Mouse (Mus musculus): ENCODE measurements at regions not wholly inside any gene's neighbourhood (a gene's known extent, or its start where the extent isn't known, plus 50 kb on each side); places are given as distances from the start of the nearest gene placed in this dataset.

DNA sequence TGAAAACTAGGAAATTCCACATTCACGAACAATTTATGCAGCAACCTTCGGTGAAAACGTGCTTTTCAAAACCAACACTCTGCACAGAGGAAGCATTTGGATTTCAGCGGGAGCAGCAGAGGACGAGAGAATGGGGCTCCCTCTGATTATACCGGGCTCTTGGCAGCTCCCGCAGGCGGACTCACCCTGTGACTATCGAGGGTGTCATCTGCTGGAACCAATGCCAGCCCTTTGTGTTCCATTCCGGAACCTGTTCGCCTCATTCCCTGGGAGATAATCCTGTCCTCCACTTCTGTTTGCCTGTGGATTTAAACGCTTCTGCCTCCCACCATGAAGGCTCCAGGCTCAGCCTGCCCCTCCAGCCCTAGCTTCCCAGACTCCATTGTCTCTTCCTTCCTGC lies 77.1 kb downstream of the Utp18 start:
- H3K27ac ChIP-seq (ENCODE audit: low read depth, low read length) = no peak overlapping the region
- H3K9ac ChIP-seq = no peak overlapping the region
- no peak for TF ChIP-seq CTCF (IDR thresholded peaks at IDR 0.05; ENCODE audit: low read depth)
- no peak overlapping the region for H3K4me3 ChIP-seq (ENCODE audit: low read depth, low read length)
- no peaks in the 10 kb centered on the region for H3K27me3 ChIP-seq (ENCODE audit: insufficient read depth, low read length)
- DNase-seq (no peak), ATAC-seq (no peak)
- 65% methylated on average over 12 of the region's 12 CpGs for WGBS
- no peaks in the 10 kb centered on the region for H3K4me1 ChIP-seq (ENCODE audit: insufficient read depth)
- no peaks in the 10 kb centered on the region for H3K36me3 ChIP-seq (ENCODE audit: insufficient read depth)
- no peak overlapping the region for H3K4me2 ChIP-seq (ENCODE audit: low read depth)
- no peaks in the 10 kb centered on the region for H3K9me3 ChIP-seq (ENCODE audit: low read length)

DNA sequence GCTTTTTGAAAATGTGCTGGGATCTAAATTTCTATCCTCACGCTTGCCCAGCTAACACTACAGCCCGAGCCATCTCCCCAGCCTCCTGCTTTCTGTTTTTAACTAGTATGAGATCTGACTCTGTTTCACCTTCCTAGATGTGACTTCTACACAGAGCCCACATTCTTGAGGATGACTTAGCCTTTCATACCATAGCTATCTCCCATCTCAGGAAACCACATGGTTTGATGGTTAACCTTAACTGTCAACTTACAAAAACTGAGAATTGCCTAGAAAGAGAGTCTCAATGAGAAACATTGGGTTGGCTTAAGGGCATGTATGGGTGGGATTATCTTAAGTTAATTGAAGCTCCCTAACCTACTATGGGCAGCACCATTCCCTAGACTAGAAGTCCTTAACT lies 78.4 kb downstream of the Utp18 start:
- 96% methylated on average over 2 of the region's 2 CpGs for WGBS
- Histone ChIP-seq H3K4me3 (ENCODE audit: low read depth, low read length) (no peak overlapping the region), H3K9me3 (ENCODE audit: low read length) (no peaks in the 10 kb centered on the region), H3K4me1 (ENCODE audit: insufficient read depth) (no peaks in the 10 kb centered on the region), H3K27ac (ENCODE audit: low read depth, low read length) (no peak overlapping the region), H3K9ac (no peak overlapping the region), H3K4me2 (ENCODE audit: low read depth) (no peak overlapping the region), H3K27me3 (ENCODE audit: insufficient read depth, low read length) (no peaks in the 10 kb centered on the region), H3K36me3 (ENCODE audit: insufficient read depth) (no peaks in the 10 kb centered on the region)
- no peak for TF ChIP-seq CTCF (IDR thresholded peaks at IDR 0.05; ENCODE audit: low read depth)
- DNase-seq (no peak), ATAC-seq (no peak)

DNA sequence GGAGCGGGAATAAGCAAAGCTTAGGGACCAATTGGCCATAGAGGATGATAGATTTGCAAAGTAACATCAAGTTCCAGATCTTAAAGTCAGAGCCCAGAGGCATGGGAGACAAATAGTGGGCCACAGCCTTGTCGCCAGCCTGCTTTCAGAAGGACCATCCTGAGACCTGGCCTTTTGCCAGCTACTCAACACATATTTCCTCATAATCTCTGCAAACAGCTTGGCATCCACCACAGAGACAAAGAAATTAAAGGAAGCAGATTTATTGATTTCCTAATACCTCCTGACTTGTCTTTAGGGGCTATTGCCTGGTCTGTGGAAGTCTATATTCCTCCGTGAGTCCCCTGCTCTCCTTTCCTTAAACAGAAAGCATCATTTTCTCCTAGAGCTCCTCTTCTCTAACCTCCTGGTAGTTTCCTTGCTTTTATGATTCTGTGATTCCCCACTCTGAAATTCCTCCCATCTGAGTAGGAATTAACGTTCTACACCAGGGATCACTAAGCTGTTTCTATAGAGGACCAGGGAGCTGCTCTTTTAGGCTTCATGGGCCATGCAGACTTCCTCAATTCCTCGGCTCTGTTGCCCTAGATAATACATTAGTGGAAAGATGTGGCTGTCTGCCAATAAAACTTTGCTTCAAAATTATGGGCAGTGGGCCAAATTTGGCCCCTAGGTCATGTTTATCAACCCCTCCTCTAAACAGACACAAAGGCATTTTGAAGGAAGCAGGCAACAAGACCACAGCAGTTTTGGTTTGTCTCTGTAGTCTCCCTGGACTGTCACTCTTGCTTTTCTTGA lies 114.2 kb downstream of the Utp18 start:
- DNase-seq = no peak
- Histone ChIP-seq H3K9ac (no peak overlapping the region), H3K27me3 (ENCODE audit: insufficient read depth, low read length) (no peaks in the 10 kb centered on the region), H3K4me2 (ENCODE audit: low read depth) (no peak overlapping the region), H3K4me3 (ENCODE audit: low read depth, low read length) (no peak overlapping the region), H3K27ac (ENCODE audit: low read depth, low read length) (no peak overlapping the region), H3K9me3 (ENCODE audit: low read length) (no peaks in the 10 kb centered on the region), H3K4me1 (ENCODE audit: insufficient read depth) (no peaks in the 10 kb centered on the region), H3K36me3 (ENCODE audit: insufficient read depth) (no peaks in the 10 kb centered on the region)
- ATAC-seq = no peak
- 67% methylated on average over 5 of the region's 5 CpGs for WGBS
- no peak for TF ChIP-seq CTCF (IDR thresholded peaks at IDR 0.05; ENCODE audit: low read depth)

DNA sequence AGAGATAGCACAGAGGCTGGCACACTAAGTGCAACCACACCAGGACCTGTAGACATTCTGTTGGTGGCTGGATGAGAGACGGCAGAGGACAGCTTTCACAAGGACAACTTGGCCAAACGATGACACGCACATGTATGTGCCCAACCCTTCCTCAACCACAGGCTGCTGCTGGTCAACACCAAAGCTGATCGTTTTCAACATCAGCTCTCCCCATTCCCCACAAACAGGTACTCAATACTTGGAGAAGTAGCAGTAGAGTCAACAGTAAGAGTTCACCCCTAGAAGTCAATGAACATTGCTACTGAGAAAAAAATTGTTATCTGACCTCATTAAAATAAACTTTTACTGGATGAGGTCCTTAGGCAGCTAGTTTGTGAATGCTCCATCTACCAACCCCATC lies 119.6 kb downstream of the Utp18 start:
- DNase-seq (no peak), ATAC-seq (no peak)
- 97% methylated on average over 4 of the region's 4 CpGs for WGBS
- Histone ChIP-seq H3K9ac (no peak overlapping the region), H3K36me3 (ENCODE audit: insufficient read depth) (no peaks in the 10 kb centered on the region), H3K4me2 (ENCODE audit: low read depth) (no peak overlapping the region), H3K9me3 (ENCODE audit: low read length) (no peaks in the 10 kb centered on the region), H3K4me3 (ENCODE audit: low read depth, low read length) (no peak overlapping the region), H3K27ac (ENCODE audit: low read depth, low read length) (no peak overlapping the region), H3K27me3 (ENCODE audit: insufficient read depth, low read length) (no peaks in the 10 kb centered on the region), H3K4me1 (ENCODE audit: insufficient read depth) (no peaks in the 10 kb centered on the region)
- TF ChIP-seq CTCF (IDR thresholded peaks at IDR 0.05; ENCODE audit: low read depth) = no peak

DNA sequence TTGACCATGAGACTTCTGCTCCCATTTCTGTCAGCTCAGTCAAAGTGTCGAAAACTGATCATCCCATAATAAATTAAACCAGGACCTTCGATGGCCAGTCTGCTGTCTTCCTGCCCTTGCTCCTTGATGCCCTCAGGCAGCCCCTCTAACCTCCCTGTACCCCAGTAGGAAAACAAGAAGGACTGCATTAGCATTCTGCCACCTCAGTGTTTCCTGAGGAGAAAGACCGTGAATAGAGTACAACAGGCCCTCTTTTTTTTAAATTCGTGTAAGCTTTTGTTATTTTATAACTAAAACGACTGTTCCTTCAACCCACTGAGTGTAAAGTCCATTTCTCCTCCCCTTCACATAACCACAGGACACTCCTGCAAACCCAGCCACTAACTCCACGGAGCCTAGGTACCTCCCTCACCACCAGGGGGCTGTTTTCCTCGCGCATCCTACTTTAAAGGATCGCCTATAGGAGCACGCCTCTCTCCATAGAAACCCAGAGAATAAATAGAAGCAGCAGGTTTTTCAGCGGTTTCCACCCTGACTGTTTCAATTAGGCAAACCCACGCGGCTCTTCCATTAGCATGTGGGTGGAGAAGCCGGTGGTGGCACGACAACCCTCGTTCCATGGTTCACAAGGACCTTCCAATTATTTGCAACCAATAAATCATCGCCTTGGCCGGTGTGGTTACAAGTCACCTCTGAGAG lies 122.6 kb downstream of the Utp18 start:
- Histone ChIP-seq H3K27ac (ENCODE audit: low read depth, low read length) (no peak overlapping the region), H3K9me3 (ENCODE audit: low read length) (no peaks in the 10 kb centered on the region), H3K4me2 (ENCODE audit: low read depth) (peak overlapping the region; percentile 39), H3K27me3 (ENCODE audit: insufficient read depth, low read length) (no peaks in the 10 kb centered on the region), H3K4me1 (ENCODE audit: insufficient read depth) (no peaks in the 10 kb centered on the region), H3K9ac (peak overlapping the region; percentile 39; the same call in 1 of the 2 replicates), H3K36me3 (ENCODE audit: insufficient read depth) (no peaks in the 10 kb centered on the region), H3K4me3 (ENCODE audit: low read depth, low read length) (peak overlapping the region; percentile 6; the same call in 1 of the 2 replicates)
- peak; percentile 72 for TF ChIP-seq CTCF (IDR thresholded peaks at IDR 0.05; ENCODE audit: low read depth)
- peak; percentile 91 for ATAC-seq
- peak; percentile 73 for DNase-seq
- 17% methylated on average over 18 of the region's 18 CpGs for WGBS

DNA sequence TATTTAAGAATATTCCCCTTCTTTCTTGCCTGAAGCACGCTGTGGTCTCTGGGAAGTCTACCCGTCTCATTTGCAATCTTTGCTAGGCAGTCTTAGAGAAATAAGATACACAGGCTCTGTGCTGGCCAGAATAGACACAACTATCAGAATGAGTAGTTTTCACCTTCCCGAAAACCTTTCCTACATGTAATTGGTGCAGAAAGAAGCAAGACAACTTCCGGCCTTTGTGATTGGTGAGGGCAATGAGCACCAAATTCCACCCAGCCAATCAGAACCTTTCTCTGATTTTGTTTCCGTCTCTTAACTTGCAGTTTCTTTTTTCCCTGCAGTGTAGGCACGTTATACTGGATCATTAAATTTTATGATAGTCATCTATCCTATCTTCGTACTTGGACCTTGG lies 127.7 kb downstream of the Utp18 start:
- ATAC-seq (no peak), DNase-seq (no peak)
- no peak overlapping the region for H3K27ac ChIP-seq (ENCODE audit: low read depth, low read length)
- no peaks in the 10 kb centered on the region for H3K4me1 ChIP-seq (ENCODE audit: insufficient read depth)
- no peak for TF ChIP-seq CTCF (IDR thresholded peaks at IDR 0.05; ENCODE audit: low read depth)
- H3K36me3 ChIP-seq (ENCODE audit: insufficient read depth) = no peaks in the 10 kb centered on the region
- no peaks in the 10 kb centered on the region for H3K9me3 ChIP-seq (ENCODE audit: low read length)
- H3K4me2 ChIP-seq (ENCODE audit: low read depth) = no peak overlapping the region
- 91% methylated on average over 7 of the region's 7 CpGs for WGBS
- no peak overlapping the region for H3K9ac ChIP-seq
- no peak overlapping the region for H3K4me3 ChIP-seq (ENCODE audit: low read depth, low read length)
- H3K27me3 ChIP-seq (ENCODE audit: insufficient read depth, low read length) = no peaks in the 10 kb centered on the region

DNA sequence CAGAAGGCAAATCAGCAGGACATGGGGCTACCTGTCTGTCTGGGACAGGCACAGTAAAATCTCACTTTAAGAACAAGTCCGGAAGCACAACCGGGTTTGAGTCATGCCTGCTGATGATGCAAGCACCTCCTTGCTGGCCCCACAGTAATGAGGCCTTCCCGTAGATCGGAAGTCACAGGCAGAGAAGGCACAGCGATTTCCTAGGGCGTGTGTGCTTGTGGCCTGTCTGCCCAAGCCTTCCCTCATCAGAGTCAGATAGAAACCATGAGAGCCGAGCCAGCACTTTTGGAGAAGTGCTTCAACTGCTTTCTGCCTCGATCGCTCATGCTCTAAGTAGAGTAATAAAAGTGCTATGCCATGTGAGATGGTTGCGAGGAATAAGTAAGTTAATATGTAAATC lies 148.9 kb downstream of the Utp18 start:
- Histone ChIP-seq H3K36me3 (ENCODE audit: insufficient read depth) (no peaks in the 10 kb centered on the region), H3K4me2 (ENCODE audit: low read depth) (no peak overlapping the region), H3K4me1 (ENCODE audit: insufficient read depth) (no peaks in the 10 kb centered on the region), H3K4me3 (ENCODE audit: low read depth, low read length) (no peak overlapping the region), H3K27ac (ENCODE audit: low read depth, low read length) (no peak overlapping the region), H3K9ac (no peak overlapping the region), H3K9me3 (ENCODE audit: low read length) (no peaks in the 10 kb centered on the region), H3K27me3 (ENCODE audit: insufficient read depth, low read length) (no peaks in the 10 kb centered on the region)
- no peak for DNase-seq
- no peak for TF ChIP-seq CTCF (IDR thresholded peaks at IDR 0.05; ENCODE audit: low read depth)
- WGBS = 91% methylated on average over 10 of the region's 10 CpGs
- no peak for ATAC-seq

All from forebrain, postnatal 0 days (tissue).